Mouse (Mus musculus) hindbrain, embryonic 10.5 days (tissue): Measurements from ENCODE around the gene Nemp1. TPM values are rescaled to one million over a fixed set of nuclear protein-coding genes. Genes with fewer than 3 reads are reported as not detected.

ENCODE experiments used
- DNase-seq: peaks from one replicate; pipeline ENCODE4 v3.0.0-alpha.2; 2017; ENCODE audit warnings: low spot score
- H3K27ac ChIP-seq: fragments of 300-500 bp; sonication (generic); 2 replicates; pipeline ENCODE4 v1.5.1; 2016; ENCODE audit warnings: mild to moderate bottlenecking, moderate library complexity
- H3K27me3 ChIP-seq: fragments of 300-500 bp; sonication (generic); 2 replicates; pipeline ENCODE4 v1.6.1; 2016; ENCODE audit warnings: mild to moderate bottlenecking; ENCODE audit not compliant: poor library complexity, insufficient read depth, severe bottlenecking
- H3K36me3 ChIP-seq: fragments of 300-500 bp; sonication (generic); 2 replicates; pipeline ENCODE4 v1.6.1; 2016; ENCODE audit warnings: mild to moderate bottlenecking, moderate library complexity
- H3K4me1 ChIP-seq: fragments of 300-500 bp; sonication (generic); replicated peaks from 2 replicates; pipeline ENCODE4 v1.6.1; 2016; ENCODE audit warnings: mild to moderate bottlenecking
- H3K4me3 ChIP-seq: fragments of 300-500 bp; sonication (generic); 2 replicates; pipeline ENCODE4 v1.5.1; 2016; ENCODE audit warnings: mild to moderate bottlenecking, moderate library complexity
- H3K9me3 ChIP-seq: fragments of 300-500 bp; sonication (generic); 2 replicates; pipeline ENCODE4 v1.6.1; 2016; ENCODE audit warnings: mild to moderate bottlenecking, moderate library complexity
- WGBS: fragments of 180-500 bp; shearing (Covaris S2); methylation state at CpG from one replicate; pipeline ENCODE4 v1.1.7; 2016; 5-methylcytosine and 5-hydroxymethylcytosine counted together
- polyA plus RNA-seq: library from polyadenylated mRNA; unstranded; fragments of >200 nt; fragmentation: Nextera tagmentation; extraction: Ambion mirVana; gene quantifications from 2 replicates; pipeline ENCODE4 v1.2.1, GENCODE M21; 2016

Nemp1 gene
- polyA plus RNA-seq, 1 experiment from 2014 or later: 7.7 TPM

DNA sequence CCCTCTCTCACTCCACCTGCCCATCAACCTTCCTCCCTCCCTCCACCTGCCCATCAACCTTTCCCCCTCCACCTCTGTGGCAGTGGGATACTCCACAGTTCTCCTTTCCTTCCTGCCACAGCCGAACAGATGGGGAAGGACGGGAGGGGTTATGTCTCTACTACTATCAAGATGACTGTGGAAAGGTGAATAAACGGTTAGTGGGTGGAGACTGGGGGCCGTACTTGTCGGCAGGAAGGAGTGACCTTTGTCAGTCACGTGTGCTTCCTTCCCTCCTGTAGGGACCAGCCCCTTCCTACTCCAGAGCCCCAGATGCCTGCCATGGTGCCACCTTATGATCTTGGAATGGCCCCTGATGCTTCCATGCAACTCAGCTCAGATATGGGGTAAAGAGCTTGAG is 8.6 kb upstream of the Nemp1 start:
- H3K4me1 ChIP-seq: peaks cover 42% of the 10 kb centered on the region
- peaks cover 46% of the 10 kb centered on the region for H3K27me3 ChIP-seq
- H3K36me3 ChIP-seq: peaks cover 6% of the 10 kb centered on the region; the same call in 1 of the 2 replicates
- DNase-seq: no peak
- WGBS: 24% methylated on average over 6 of the region's 6 CpGs
- no peaks in the 10 kb centered on the region for H3K9me3 ChIP-seq
- no peak overlapping the region for H3K4me3 ChIP-seq
- H3K27ac ChIP-seq: no peak overlapping the region

DNA sequence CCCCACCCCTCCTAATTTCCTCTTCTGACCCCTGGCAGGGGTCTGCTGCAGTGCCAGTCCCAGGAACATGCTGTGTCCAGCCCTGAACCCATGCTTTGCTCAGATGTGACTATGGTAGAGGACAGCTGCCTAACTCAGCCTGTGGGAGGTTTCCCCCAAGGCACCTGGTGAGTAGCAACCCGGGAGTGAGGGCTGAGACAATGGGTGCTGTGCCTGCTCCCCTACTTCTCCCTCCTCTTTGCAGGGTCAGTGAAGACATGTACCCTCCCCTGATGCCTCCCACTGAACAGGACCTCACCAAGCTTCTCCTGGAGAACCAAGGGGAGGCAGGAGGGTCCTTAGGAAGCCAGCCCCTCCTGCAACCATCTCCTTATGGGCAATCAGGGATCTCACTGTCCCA is 7.2 kb upstream of the Nemp1 start:
- WGBS: 56% methylated on average over 1 of the region's 1 CpGs
- peaks cover 51% of the 10 kb centered on the region for H3K4me1 ChIP-seq
- H3K27me3 ChIP-seq: peaks cover 60% of the 10 kb centered on the region
- H3K27ac ChIP-seq: no peak overlapping the region
- DNase-seq: no peak
- peaks cover 19% of the 10 kb centered on the region; the same call in 1 of the 2 replicates for H3K36me3 ChIP-seq
- H3K4me3 ChIP-seq: no peak overlapping the region
- no peaks in the 10 kb centered on the region for H3K9me3 ChIP-seq

- H3K27ac ChIP-seq: peak overlapping the region; percentile 62
- H3K36me3 ChIP-seq: peaks cover 20% of the 10 kb centered on the region; the same call in 1 of the 2 replicates
- H3K4me1 ChIP-seq: peaks cover 63% of the 10 kb centered on the region
- no peaks in the 10 kb centered on the region for H3K9me3 ChIP-seq
- DNase-seq: peak; percentile 6
- peaks cover 79% of the 10 kb centered on the region for H3K27me3 ChIP-seq
- peak overlapping the region; percentile 35 for H3K4me3 ChIP-seq
- WGBS: 18% methylated on average over 14 of the region's 14 CpGs
These were observed 5.3 kb upstream of the Nemp1 start for GRCm38 (mm10) chr10:127661291-127661914.

DNA sequence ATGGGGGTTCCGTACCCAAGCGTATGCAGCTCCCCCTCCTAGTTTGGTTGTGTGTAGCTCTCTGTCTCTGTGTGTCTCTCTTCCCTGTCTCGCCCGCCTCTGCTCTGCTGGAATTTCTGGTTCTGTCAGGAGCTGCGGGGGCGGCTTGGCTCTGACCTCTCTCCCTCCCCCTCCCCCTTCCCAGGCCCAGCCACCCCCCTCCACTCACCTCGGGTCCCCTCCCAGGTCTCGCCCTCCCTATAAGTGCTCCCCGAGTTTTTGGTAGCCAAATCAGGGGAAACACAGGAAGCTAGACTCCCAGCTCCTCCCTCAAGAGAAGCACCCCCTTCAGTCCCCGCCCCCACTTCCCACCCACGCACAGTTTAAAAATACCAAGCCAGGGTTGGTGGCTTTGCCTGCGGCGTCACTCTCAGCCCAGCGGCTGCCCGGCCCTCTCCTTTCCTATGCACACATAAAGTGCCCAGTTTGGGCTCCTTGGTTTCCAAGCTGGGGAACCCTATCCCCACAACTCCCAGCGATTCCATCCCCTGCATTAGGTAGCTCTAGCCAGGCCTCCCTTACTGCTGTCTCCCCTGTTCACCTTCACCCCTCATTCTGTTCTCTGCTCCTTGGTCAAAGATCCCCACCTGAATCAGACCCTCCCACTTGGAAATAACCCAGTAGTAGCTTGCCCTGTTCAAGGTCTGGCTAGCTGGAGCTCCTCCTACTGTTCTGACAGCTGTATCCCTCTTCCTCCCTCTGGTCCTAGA is 4.6 kb upstream of the Nemp1 start:
- Histone ChIP-seq H3K36me3 (peaks cover 20% of the 10 kb centered on the region; the same call in 1 of the 2 replicates), H3K27me3 (peaks cover 86% of the 10 kb centered on the region), H3K9me3 (no peaks in the 10 kb centered on the region), H3K4me3 (peak overlapping the region; percentile 35), H3K4me1 (peaks cover 70% of the 10 kb centered on the region), H3K27ac (peak overlapping the region; percentile 62)
- peak; percentile 46 for DNase-seq
- 5% methylated on average over 16 of the region's 16 CpGs for WGBS

DNA sequence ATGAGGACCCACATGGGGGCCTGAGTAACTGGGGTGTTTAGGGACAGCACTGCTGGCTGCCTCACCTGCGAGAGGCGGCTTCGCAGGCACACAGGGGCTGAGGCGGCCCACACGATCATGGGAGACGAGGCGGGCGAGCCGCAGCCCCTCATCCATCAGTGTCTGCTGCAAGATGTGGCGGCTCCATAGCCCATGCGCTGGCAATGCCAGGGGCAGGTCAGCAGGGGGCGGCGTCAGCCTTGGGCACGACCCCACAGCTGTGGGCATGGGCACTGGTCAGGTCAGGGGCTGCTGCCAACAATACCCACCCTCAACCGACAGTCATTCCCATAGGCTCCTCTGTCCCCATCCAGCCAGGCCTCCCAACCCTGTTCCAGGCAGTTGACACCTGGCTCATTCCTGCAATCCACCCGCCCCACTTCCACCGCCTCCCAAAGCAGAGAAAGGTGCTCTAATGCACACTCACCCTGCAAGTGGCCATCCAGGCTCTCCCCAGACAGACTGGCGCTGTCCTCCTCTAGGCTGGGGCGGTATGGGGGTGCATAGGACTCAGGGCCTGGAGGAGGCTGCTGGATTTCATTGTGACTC is 3.9 kb upstream of the Nemp1 start:
- H3K4me3 ChIP-seq: peak overlapping the region; percentile 35
- peaks cover 89% of the 10 kb centered on the region for H3K27me3 ChIP-seq
- H3K36me3 ChIP-seq: peaks cover 20% of the 10 kb centered on the region; the same call in 1 of the 2 replicates
- peaks cover 77% of the 10 kb centered on the region for H3K4me1 ChIP-seq
- peak overlapping the region; percentile 62 for H3K27ac ChIP-seq
- DNase-seq: peak; percentile 53
- no peaks in the 10 kb centered on the region for H3K9me3 ChIP-seq
- WGBS: 12% methylated on average over 19 of the region's 19 CpGs

- DNase-seq: no peak
- 0 out of 2 replicates have a peak overlapping the region, but pooled peaks have one; percentile 69 for H3K4me3 ChIP-seq
These were observed 3.1 kb upstream of the Nemp1 start for GRCm38 (mm10) chr10:127663590-127663989.

GRCm38 (mm10) chr10:127664166-127664565 is 2.5 kb upstream of the Nemp1 start:
- peak overlapping the region; percentile 69 for H3K4me3 ChIP-seq
- peaks cover 91% of the 10 kb centered on the region for H3K4me1 ChIP-seq
- no peak overlapping the region for H3K27ac ChIP-seq
- peak; percentile 10 for DNase-seq
- WGBS: 15% methylated on average over 16 of the region's 16 CpGs
- no peaks in the 10 kb centered on the region for H3K9me3 ChIP-seq
- H3K36me3 ChIP-seq: peaks cover 20% of the 10 kb centered on the region; the same call in 1 of the 2 replicates
- H3K27me3 ChIP-seq: peaks cover 100% of the 10 kb centered on the region

More at GRCm38 (mm10) chr10:127663590-127663989, 3.1 kb upstream of the Nemp1 start:
- 18% methylated on average over 5 of the region's 5 CpGs for WGBS
- Histone ChIP-seq H3K36me3 (peaks cover 20% of the 10 kb centered on the region; the same call in 1 of the 2 replicates), H3K27ac (no peak overlapping the region), H3K4me1 (peaks cover 85% of the 10 kb centered on the region), H3K9me3 (no peaks in the 10 kb centered on the region), H3K27me3 (peaks cover 94% of the 10 kb centered on the region)

GRCm38 (mm10) chr10:127664891-127665290 is 1.8 kb upstream of the Nemp1 start:
- DNase-seq: peak; percentile 18
- H3K9me3 ChIP-seq: no peaks in the 10 kb centered on the region
- peaks cover 89% of the 10 kb centered on the region for H3K4me1 ChIP-seq
- 6% methylated on average over 13 of the region's 13 CpGs for WGBS
- peaks cover 100% of the 10 kb centered on the region for H3K27me3 ChIP-seq
- H3K4me3 ChIP-seq: peak overlapping the region; percentile 69
- no peak overlapping the region for H3K27ac ChIP-seq
- H3K36me3 ChIP-seq: peaks cover 20% of the 10 kb centered on the region; the same call in 1 of the 2 replicates

GRCm38 (mm10) chr10:127665366-127666181 is 1.1 kb upstream of the Nemp1 start:
- Histone ChIP-seq H3K9me3 (no peaks in the 10 kb centered on the region), H3K27me3 (peaks cover 93% of the 10 kb centered on the region), H3K4me1 (peaks cover 89% of the 10 kb centered on the region), H3K27ac (peak overlapping the region; percentile 90), H3K4me3 (peak overlapping the region; percentile 69), H3K36me3 (peaks cover 20% of the 10 kb centered on the region; the same call in 1 of the 2 replicates)
- 2% methylated on average over 14 of the region's 14 CpGs for WGBS
- peak; percentile 55 for DNase-seq

GRCm38 (mm10) chr10:127667269-127668092 is 780 bp downstream of the Nemp1 start:
- H3K27me3 ChIP-seq: peaks cover 74% of the 10 kb centered on the region
- H3K36me3 ChIP-seq: peaks cover 19% of the 10 kb centered on the region; the same call in 1 of the 2 replicates
- H3K27ac ChIP-seq: peak overlapping the region; percentile 90
- WGBS: 1% methylated on average over 35 of the region's 35 CpGs
- H3K4me3 ChIP-seq: peak overlapping the region; percentile 69
- H3K4me1 ChIP-seq: peaks cover 70% of the 10 kb centered on the region
- peak; percentile 85 for DNase-seq
- H3K9me3 ChIP-seq: no peaks in the 10 kb centered on the region
